In the genomic region with DNA sequence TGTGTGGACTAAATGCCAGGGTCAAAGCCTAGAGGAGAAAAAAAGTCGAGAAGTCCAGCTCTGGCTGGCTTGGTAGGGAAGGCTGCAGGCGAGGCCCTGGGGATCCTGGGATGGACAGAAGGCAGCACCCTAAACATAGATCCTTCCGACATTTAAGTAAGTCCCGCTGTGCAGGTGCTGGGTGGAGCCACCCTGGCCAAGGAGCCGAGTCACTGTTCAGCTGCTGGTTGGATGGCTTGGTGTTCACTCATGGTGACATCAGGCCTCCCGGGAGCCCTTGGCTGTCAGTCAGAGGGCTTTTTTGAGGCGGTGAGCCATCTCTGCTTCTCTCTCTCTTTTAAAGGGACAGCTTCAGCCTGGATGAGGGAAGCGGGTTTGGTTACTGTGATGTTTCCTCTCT, we compare ENCODE assay signal across 11 mouse cellular contexts. TPM values are rescaled to one million over a fixed set of nuclear protein-coding genes. Genes with fewer than 3 reads are reported as not detected.
DNase-seq lines count a peak whose midpoint lies in the region; ATAC-seq lines count a peak whose summit lies in the region.
"Had no signal": no experiment of that assay in that cellular context is flagged by ENCODE, and none has a peak within 500 bp of the region (broad histone marks: within the 10 kb centered on the region; RNA-seq: fewer than 3 reads in every experiment).

No protein-coding gene starts in this region.

- no peaks in the 10 kb centered on the region for H3K36me3 ChIP-seq in midbrain, embryonic 15.5 days (replicated peaks)
- H3K36me3 ChIP-seq in forebrain, embryonic 15.5 days = no peaks in the 10 kb centered on the region
- H3K36me3 ChIP-seq: limb, embryonic 13.5 days; neural tube, embryonic 13.5 days had no signal

- WGBS in midbrain, embryonic 15.5 days = 34% methylated on average over 8 of the region's 8 CpGs
- WGBS in forebrain, embryonic 15.5 days = 42% methylated on average over 8 of the region's 8 CpGs

- peak; percentile 51 for DNase-seq in ovary, adult 18-20 months (ENCODE audit: low spot score)
- no peak for DNase-seq in ovary, postnatal 10 days (ENCODE audit: low spot score)
- DNase-seq in cerebellum, adult 18-20 months = peak; percentile 86 to 94
- peak; percentile 64 to 69 for DNase-seq in heart, adult 9 months (ENCODE audit: low spot score in 2 of 2)
- DNase-seq in testis, postnatal 10 days (ENCODE audit: low spot score) = no peak

- peaks cover 2% of the 10 kb centered on the region; the same call in 1 of the 2 replicates for H3K4me1 ChIP-seq in midbrain, embryonic 15.5 days
- H3K4me1 ChIP-seq in forebrain, embryonic 15.5 days = peaks cover 11% of the 10 kb centered on the region; the same call in 1 of the 2 replicates
- H3K4me1 ChIP-seq: limb, embryonic 13.5 days; neural tube, embryonic 13.5 days had no signal

- ATAC-seq in midbrain, embryonic 15.5 days (replicated peaks) = peak; percentile 52; the same call in 1 of the 2 replicates
- no peak for ATAC-seq in forebrain, embryonic 15.5 days (replicated peaks)
- no peak for ATAC-seq in monocyte, adult 5-6 weeks (replicated peaks; ENCODE audit: insufficient number of reproducible peaks, low FRiP score, low TSS enrichment, poor library complexity, severe bottlenecking)

- peak overlapping the region; percentile 20; the same call in 1 of the 2 replicates for H3K4me2 ChIP-seq in midbrain, embryonic 15.5 days
- no peak overlapping the region for H3K4me2 ChIP-seq in forebrain, embryonic 15.5 days (replicated peaks)
- H3K4me2 ChIP-seq: limb, embryonic 13.5 days; neural tube, embryonic 13.5 days had no signal

- no peak overlapping the region for H3K9ac ChIP-seq in midbrain, embryonic 15.5 days
- H3K9ac ChIP-seq in forebrain, embryonic 15.5 days (replicated peaks) = no peak overlapping the region
- H3K9ac ChIP-seq: limb, embryonic 13.5 days; neural tube, embryonic 13.5 days had no signal

- no peak overlapping the region; the same call in 1 of the 2 replicates for H3K27ac ChIP-seq in midbrain, embryonic 15.5 days
- H3K27ac ChIP-seq in forebrain, embryonic 15.5 days (replicated peaks) = no peak overlapping the region
- H3K27ac ChIP-seq: limb, embryonic 13.5 days; neural tube, embryonic 13.5 days had no signal

- no peaks in the 10 kb centered on the region for H3K9me3 ChIP-seq in midbrain, embryonic 15.5 days
- no peaks in the 10 kb centered on the region for H3K9me3 ChIP-seq in forebrain, embryonic 15.5 days
- H3K9me3 ChIP-seq: limb, embryonic 13.5 days; neural tube, embryonic 13.5 days had no signal

- H3K4me3 ChIP-seq in midbrain, embryonic 15.5 days = no peak overlapping the region
- no peak overlapping the region for H3K4me3 ChIP-seq in forebrain, embryonic 15.5 days
- H3K4me3 ChIP-seq: erythroblast, embryonic 14.5 days; limb, embryonic 13.5 days; neural tube, embryonic 13.5 days had no signal

- no peaks in the 10 kb centered on the region for H3K27me3 ChIP-seq in midbrain, embryonic 15.5 days (replicated peaks)
- H3K27me3 ChIP-seq in forebrain, embryonic 15.5 days = no peaks in the 10 kb centered on the region
- H3K27me3 ChIP-seq: neural tube, embryonic 13.5 days had no signal

RNA-seq across cellular contexts. Expression of gene Rims4, which starts 21.0 kb away (rescaled TPM):
- polyA plus RNA-seq in midbrain, embryonic 15.5 days (2015; fragmentation: Nextera tagmentation; extraction: Ambion mirVana) = 21.1 TPM in 2 replicates
- polyA plus RNA-seq in forebrain, embryonic 15.5 days (2015; fragmentation: Nextera tagmentation; extraction: Ambion mirVana) = 7.3 and 7.7 TPM in 2 replicates
- not detected in 3 replicates for total RNA-seq in monocyte, adult 5-6 weeks (2017)
- polyA plus RNA-seq: erythroblast, embryonic 14.5 days had no signal

RNA-seq across cellular contexts. Expression of gene Ywhab, which starts 55.2 kb away (rescaled TPM):
- 481 and 500 TPM in 2 replicates for polyA plus RNA-seq in midbrain, embryonic 15.5 days (2015; fragmentation: Nextera tagmentation; extraction: Ambion mirVana)
- polyA plus RNA-seq in forebrain, embryonic 15.5 days (2015; fragmentation: Nextera tagmentation; extraction: Ambion mirVana) = 431 and 450 TPM in 2 replicates
- 50.9 to 83.0 TPM (median 67.5 TPM) in 3 replicates for total RNA-seq in monocyte, adult 5-6 weeks (2017)

Comparison
In these comparisons a context has a peak if more than half of its experiments do, and no peak if none do; other contexts are left out.
1. DNase-seq: peak in ovary, adult 18-20 months (single experiment), cerebellum, adult 18-20 months (2 of 2) and heart, adult 9 months (2 of 2); none in ovary, postnatal 10 days (single experiment) and testis, postnatal 10 days (single experiment).